17 mouse cellular contexts compared by ENCODE assay signal in the genomic region with DNA sequence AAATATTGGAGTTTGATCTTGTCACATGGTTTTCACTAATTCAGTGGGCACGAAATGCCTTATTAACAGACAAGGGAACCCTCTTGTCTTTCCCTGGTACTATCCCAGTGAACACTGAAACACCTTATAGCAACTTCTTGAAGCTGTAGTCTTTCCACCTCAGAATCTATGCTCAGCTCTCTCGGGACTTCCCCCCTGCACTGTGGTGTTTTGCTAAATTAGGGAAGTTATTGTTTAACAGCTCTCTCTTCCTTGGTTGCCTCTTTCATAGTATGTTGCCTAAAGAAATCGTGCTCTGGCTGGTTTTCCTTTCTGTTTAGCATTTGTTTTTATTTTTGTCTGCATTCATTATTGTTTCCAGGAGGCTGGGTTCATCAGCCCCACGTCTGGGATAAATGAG.
"Had no signal": no experiment of that assay in that cellular context is flagged by ENCODE, and none has a peak within 500 bp of the region (broad histone marks: within the 10 kb centered on the region; RNA-seq: fewer than 3 reads in every experiment).

No protein-coding gene starts in this region.

- H3K4me1 ChIP-seq: liver, embryonic 13.5 days; neural tube, embryonic 12.5 days; neural tube, embryonic 15.5 days; stomach, embryonic 15.5 days had no signal

- H3K36me3 ChIP-seq: liver, embryonic 13.5 days; neural tube, embryonic 12.5 days; neural tube, embryonic 15.5 days; stomach, embryonic 15.5 days had no signal

- H3K27ac ChIP-seq: kidney, postnatal 0 days; left cerebral cortex, adult 2 months; liver, embryonic 13.5 days; macrophage; neural tube, embryonic 12.5 days; neural tube, embryonic 15.5 days; stomach, embryonic 15.5 days had no signal

- H3K27me3 ChIP-seq: liver, embryonic 13.5 days; neural tube, embryonic 12.5 days; neural tube, embryonic 15.5 days; stomach, embryonic 15.5 days had no signal

- DNase-seq: kidney, adult 2 months; kidney, postnatal 36 days; layer of hippocampus, postnatal 36 days; liver, embryonic 13.5 days; lung, adult 2 months; lung, postnatal 14 days; midbrain, embryonic 14.5 days; right cerebral cortex, adult 18-20 months; right cerebral cortex, postnatal 14 days; right cerebral cortex, postnatal 4 days; thymus, postnatal 25 days had no signal

- H3K4me3 ChIP-seq: left cerebral cortex, adult 2 months; liver, embryonic 13.5 days; neural tube, embryonic 12.5 days; neural tube, embryonic 15.5 days; stomach, embryonic 15.5 days had no signal
